ENCODE assay signal across 1 mouse cellular context in genomic region chr4:62513998-62514506, GRCm38 (mm10).
TF ChIP-seq lines count a peak whose summit lies in the region.

No protein-coding gene starts in this region.

TF ChIP-seq in MEL, 35 proteins besides CTCF, POLR2A, EP300 and RAD21 (continued from another document):
- no peak for TF ChIP-seq GABPA (IDR thresholded peaks at IDR 0.05; ENCODE audit: low read depth, low read length)
TF ChIP-seq in MEL: peak in this region for 0.
